Comparison of ENCODE assay signal across 16 mouse cellular contexts in genomic region chr8:122979865-122980509, GRCm38 (mm10).
A peak's percentile ranks its signal among the peaks of the same experiment; 100 is the strongest.
DNase-seq lines count a peak whose midpoint lies in the region; ATAC-seq lines count a peak whose summit lies in the region.
"Had no signal": no experiment of that assay in that cellular context is flagged by ENCODE, and none has a peak within 500 bp of the region (broad histone marks: within the 10 kb centered on the region; RNA-seq: fewer than 3 reads in every experiment).

No protein-coding gene starts in this region.

- no peak overlapping the region for H3K4me3 ChIP-seq in limb, embryonic 12.5 days (replicated peaks)
- no peak overlapping the region for H3K4me3 ChIP-seq in limb, embryonic 10.5 days
- H3K4me3 ChIP-seq: hindbrain, embryonic 15.5 days; midbrain, embryonic 15.5 days; stomach, embryonic 15.5 days had no signal

- no peak overlapping the region for H3K4me2 ChIP-seq in limb, embryonic 12.5 days
- H3K4me2 ChIP-seq: hindbrain, embryonic 15.5 days; lung, embryonic 14.5 days; midbrain, embryonic 15.5 days; stomach, embryonic 15.5 days had no signal

- 77% methylated on average over 10 of the region's 10 CpGs for WGBS in limb, embryonic 12.5 days
- WGBS in limb, embryonic 10.5 days, result 84% methylated on average over 10 of the region's 10 CpGs

- DNase-seq in limb, embryonic 10.5 days (ENCODE audit: low spot score), result no peak
- DNase-seq in ES-CJ7 (ENCODE audit: low read depth, low spot score), result peak; percentile 31
- peak; percentile 22 for DNase-seq in brain, adult 2 months (ENCODE audit: low read depth, low spot score)
- no peak for DNase-seq in spleen, postnatal 14 days (ENCODE audit: low spot score in 2 of 2)
- DNase-seq in layer of hippocampus, postnatal 25 days (ENCODE audit: extremely low spot score in 1 of 2, low spot score in 1 of 2), result no peak
- no peak for DNase-seq in embryo, embryonic 9.5 days (ENCODE audit: extremely low spot score)
- DNase-seq: cerebellum, adult 2 months; embryo, embryonic 11 days; kidney, postnatal 10 days; layer of hippocampus, postnatal 36 days; lung, embryonic 14.5 days had no signal

- peak overlapping the region; percentile 35; the same call in 1 of the 2 replicates for H3K27ac ChIP-seq in limb, embryonic 12.5 days
- no peak overlapping the region for H3K27ac ChIP-seq in limb, embryonic 10.5 days
- H3K27ac ChIP-seq: hindbrain, embryonic 15.5 days; midbrain, embryonic 15.5 days; stomach, embryonic 15.5 days had no signal

- H3K27me3 ChIP-seq in limb, embryonic 12.5 days, result no peaks in the 10 kb centered on the region
- H3K27me3 ChIP-seq in limb, embryonic 10.5 days (ENCODE audit: low read depth, poor library complexity, severe bottlenecking), result no peaks in the 10 kb centered on the region
- H3K27me3 ChIP-seq: hindbrain, embryonic 15.5 days; midbrain, embryonic 15.5 days; stomach, embryonic 15.5 days had no signal

- peaks cover 23% of the 10 kb centered on the region for H3K4me1 ChIP-seq in limb, embryonic 12.5 days (replicated peaks)
- H3K4me1 ChIP-seq in limb, embryonic 10.5 days, result peaks cover 10% of the 10 kb centered on the region; the same call in 1 of the 2 replicates
- H3K4me1 ChIP-seq: midbrain, embryonic 15.5 days had no signal

- ATAC-seq in limb, embryonic 12.5 days (ENCODE audit: insufficient number of reproducible peaks, insufficient read depth, low FRiP score, low TSS enrichment, low read depth), result no peak
- peak; percentile 34; the same call in 1 of the 2 replicates for ATAC-seq in megakaryocyte progenitor cell, adult 5-6 weeks (replicated peaks; ENCODE audit: poor library complexity)
- ATAC-seq: midbrain, embryonic 15.5 days had no signal

- no peak overlapping the region for H3K9ac ChIP-seq in limb, embryonic 12.5 days (replicated peaks)
- H3K9ac ChIP-seq: hindbrain, embryonic 15.5 days; lung, embryonic 14.5 days; midbrain, embryonic 15.5 days; stomach, embryonic 15.5 days had no signal

- no peaks in the 10 kb centered on the region for H3K36me3 ChIP-seq in limb, embryonic 12.5 days
- H3K36me3 ChIP-seq in limb, embryonic 10.5 days, result 0 out of 2 replicates have a peak, but pooled peaks cover 4% of the 10 kb centered on the region
- H3K36me3 ChIP-seq: hindbrain, embryonic 15.5 days; midbrain, embryonic 15.5 days; stomach, embryonic 15.5 days had no signal

- no peaks in the 10 kb centered on the region for H3K9me3 ChIP-seq in limb, embryonic 12.5 days
- H3K9me3 ChIP-seq in limb, embryonic 10.5 days (replicated peaks), result no peaks in the 10 kb centered on the region
- H3K9me3 ChIP-seq: hindbrain, embryonic 15.5 days; midbrain, embryonic 15.5 days; stomach, embryonic 15.5 days had no signal

Comparison
In these comparisons a context has a peak if more than half of its experiments do, and no peak if none do; other contexts are left out.
1. DNase-seq: peak in ES-CJ7 (single experiment) and brain, adult 2 months (single experiment); none in limb, embryonic 10.5 days (single experiment), spleen, postnatal 14 days (0 of 2), layer of hippocampus, postnatal 25 days (0 of 2) and embryo, embryonic 9.5 days (single experiment).